Mouse (Mus musculus) WW6 (cell line): Measurements from ENCODE around the gene Pgf.

Experiments used
- DNase-seq: peaks from one replicate; pipeline ENCODE4 v3.0.0-alpha.2; 2013; ENCODE audit warnings: low read depth, low spot score

Pgf gene

GRCm38 (mm10) chr12:85124751-85125150 lies 52.8 kb downstream of the Pgf start:
- no peak for DNase-seq

GRCm38 (mm10) chr12:85123645-85124044 lies 53.9 kb downstream of the Pgf start:
- no peak for DNase-seq

DNA sequence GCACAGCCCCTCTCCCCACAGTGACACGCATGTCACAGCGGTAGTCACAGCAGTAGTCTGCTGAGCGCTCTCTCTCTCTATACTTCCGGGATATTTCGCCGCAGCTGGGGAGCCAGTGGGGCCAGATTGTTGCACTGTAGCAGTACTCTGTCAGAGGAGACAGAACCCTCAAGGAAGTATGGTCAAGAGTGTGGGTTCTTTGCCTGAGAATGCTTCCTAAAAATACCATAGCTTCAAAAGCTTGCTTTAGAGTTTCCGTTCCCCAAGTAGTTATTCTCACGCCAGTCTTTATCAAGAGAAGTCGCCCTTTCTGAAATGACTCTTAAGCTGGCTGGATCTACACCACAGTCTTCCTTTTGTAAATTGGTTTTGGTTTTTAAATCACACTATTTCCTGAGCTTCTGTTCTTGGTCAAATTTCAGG lies 54.5 kb downstream of the Pgf start:
- DNase-seq, result no peak

DNA sequence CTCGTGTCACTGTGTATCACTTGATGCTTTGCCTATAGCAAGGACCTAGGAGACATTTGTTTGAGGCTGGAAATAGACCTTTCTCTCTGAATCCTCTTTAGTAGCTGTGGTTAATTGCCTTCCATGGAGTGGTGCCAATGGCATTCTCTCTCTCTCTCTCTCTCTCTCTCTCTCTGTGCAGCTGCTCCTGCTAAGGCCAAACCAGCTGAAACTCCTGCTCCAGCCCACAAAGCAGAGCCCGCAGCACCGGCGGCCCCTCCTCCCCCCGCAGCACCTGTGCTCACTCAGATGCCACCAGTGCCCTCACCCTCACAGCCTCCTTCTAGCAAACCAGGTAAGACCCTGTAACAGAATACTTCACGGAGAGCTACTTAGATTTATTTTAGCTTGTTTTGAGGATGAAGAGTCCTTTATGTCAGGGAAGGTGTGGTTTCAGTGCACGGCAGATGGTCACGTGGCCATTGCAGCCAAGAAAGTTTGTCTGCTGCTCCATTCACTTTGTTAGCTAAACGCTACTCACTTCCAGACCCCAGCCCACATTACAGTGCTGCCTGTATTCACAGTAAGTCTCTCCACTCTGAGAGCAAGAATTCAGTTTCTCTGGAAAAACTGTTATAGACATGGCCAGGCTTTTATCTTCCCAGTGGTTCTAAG lies 55.7 kb downstream of the Pgf start:
- DNase-seq, result no peak
